Mouse (Mus musculus) C2C12 (cell line): ENCODE results near the gene Ceacam9.

Experiments used
- CTCF ChIP-seq: IDR thresholded peaks from one replicate; pipeline ENCODE4 v1.5.1; 2011; ENCODE audit not compliant: control insufficient read depth, insufficient read depth, insufficient read length
- MAX ChIP-seq: IDR thresholded peaks from one replicate; pipeline ENCODE4 v1.6.1; 2011; ENCODE audit warnings: mild to moderate bottlenecking, control low read depth
- MYOD1 ChIP-seq: IDR thresholded peaks from one replicate; pipeline ENCODE4 v1.6.1; 2011; ENCODE audit warnings: low read depth; ENCODE audit not compliant: control insufficient read depth, insufficient read length
- MYOG ChIP-seq: IDR thresholded peaks from one replicate; pipeline ENCODE4 v1.6.1; 2011; ENCODE audit not compliant: control insufficient read depth, insufficient read length; ENCODE audit errors: extremely low read depth
- USF1 ChIP-seq: IDR thresholded peaks from one replicate; pipeline ENCODE4 v1.6.1; 2011; ENCODE audit warnings: low read depth, mild to moderate bottlenecking, control low read depth, moderate library complexity

GRCm38 (mm10) chr7:16721629-16722028, at the start of gene Ceacam9:
- TF ChIP-seq CTCF (no peak), MAX (no peak), USF1 (no peak), MYOG (no peak), MYOD1 (no peak)
